Mouse (Mus musculus): ENCODE measurements around the gene Otx1. TPM values are rescaled to one million over a fixed set of nuclear protein-coding genes. Genes with fewer than 3 reads are reported as not detected.

Otx1 gene
- polyA plus RNA-seq, 1 experiment from 2014 or later, result not detected

DNA sequence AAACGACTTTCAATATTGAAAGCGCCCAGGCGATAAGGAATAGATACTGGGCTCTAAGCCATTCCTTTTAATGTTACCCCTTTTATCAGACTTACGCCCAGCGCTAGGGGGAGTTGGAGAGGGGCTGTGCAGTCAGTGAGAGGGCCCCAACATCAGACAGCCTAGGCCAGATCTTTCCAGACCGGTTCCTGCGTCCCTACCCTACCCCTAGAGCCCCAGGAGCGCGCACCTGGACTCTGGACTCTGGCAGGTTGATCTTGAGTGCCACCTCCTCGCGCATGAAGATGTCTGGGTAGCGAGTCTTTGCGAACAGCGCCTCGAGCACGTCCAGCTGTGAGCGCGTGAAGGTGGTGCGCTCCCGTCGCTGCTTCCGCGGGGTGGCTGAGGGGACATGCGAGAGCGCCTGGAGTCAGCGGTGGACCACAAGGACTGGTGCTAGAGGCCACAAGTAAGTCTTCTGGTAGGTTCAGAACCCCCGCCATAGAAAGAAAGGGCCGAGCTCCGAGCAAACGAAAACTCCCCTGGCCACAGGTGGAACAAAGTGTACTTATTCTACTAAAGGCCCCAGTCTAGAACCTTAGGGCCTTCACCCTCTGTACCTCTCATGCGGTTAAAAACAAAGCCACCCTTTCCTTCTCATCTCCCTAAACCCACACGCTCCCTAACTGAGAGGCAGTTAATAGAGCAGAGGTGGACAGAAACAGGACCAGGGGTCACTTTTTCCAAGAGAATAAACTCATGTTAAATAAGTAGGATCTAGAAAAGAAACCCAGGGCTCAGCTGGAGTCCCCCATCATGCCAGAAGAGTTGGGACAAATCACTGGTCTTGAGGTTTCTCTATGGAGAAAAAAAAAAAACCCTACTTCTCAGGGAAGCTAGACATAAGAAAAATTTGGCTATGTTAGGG lies 4.3 kb downstream of the Otx1 start:
- Histone ChIP-seq H3K36me3 (no peaks in the 10 kb centered on the region), H3K27me3 (peaks cover 100% of the 10 kb centered on the region), H3K27ac (no peak overlapping the region), H3K4me2 (no peak overlapping the region), H3K4me3 (replicated peaks) (peak overlapping the region; percentile 16), H3K9me3 (replicated peaks) (no peaks in the 10 kb centered on the region), H3K4me1 (replicated peaks) (peaks cover 39% of the 10 kb centered on the region), H3K9ac (no peak overlapping the region)
- ATAC-seq (ENCODE audit: low read depth) (no peak), DNase-seq (no peak)
- 5% methylated on average over 32 of the region's 32 CpGs for WGBS (ENCODE audit: insufficient replicate concordance)

DNA sequence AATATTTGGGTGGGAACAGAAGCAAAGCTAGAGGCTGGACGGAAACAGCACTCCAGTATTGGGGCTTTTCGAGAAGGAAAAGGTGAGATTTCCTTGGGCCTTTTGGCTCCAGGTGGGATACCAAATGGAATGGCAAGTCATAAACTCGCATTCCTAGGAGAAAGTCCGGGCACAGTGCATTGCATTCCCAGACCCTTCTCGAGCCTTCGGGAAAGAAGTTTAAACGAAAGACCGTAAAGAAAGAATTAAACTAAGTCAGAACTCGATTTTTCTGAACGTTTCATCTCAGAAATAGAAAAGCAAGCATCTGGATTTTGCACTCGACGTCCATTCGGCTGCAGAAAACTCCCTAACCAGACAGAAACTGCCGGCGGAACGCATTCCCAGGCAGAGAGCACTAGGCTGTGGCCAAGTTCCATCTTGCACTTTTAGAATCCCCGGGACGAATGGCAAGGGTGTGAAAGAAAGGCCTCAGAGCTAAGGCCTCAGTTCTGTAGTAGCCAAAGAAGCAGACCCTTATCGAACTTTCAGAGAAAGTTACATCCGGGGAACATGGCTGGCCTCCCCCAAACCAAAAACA lies 5.0 kb downstream of the Otx1 start:
- 3% methylated on average over 20 of the region's 20 CpGs for WGBS (ENCODE audit: insufficient replicate concordance)

DNA sequence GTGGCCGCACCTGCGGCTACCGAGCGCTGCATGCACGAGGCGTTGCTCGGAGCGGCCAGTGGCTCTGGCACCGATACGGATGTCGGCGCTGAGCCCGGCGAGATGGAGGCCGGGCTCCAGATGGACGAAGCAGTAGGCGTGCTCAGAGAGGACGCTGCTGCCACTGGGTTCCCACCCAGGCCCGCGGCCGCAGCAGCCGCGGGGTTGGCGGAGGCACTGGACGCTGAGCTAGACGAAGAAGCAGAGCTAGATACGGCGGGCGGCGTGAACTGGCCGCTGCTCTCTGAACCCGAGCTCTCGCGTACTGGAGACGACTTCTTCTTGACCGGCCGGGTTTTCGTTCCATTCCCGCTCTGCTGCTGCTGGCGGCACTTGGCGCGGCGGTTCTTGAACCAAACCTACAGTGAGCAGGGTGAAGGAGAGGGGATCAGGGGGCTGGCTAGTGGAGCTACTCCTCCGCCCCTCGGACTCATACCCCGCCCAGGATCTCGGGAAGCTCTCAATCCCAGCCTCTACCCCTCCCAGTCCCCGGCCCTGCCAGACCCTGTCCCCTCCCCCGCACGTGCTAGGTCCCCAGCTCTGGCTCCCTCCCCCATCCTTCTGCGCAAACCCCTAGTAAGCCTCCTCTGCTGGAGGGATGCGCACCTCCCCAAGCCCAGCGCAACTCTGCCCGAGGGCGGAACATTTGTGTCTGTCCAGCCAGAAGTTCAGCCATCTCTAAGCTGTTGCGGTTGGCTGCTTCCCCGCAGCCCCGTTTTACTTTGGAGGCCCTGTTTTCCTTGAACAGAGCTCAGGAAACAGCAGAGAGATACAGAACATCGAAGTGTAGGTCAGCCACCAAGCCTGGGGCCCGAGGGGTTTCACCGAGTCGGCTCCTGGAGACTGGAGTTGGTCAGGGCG lies 5.8 kb downstream of the Otx1 start:
- WGBS (ENCODE audit: insufficient replicate concordance), result under 1% methylated on average over 63 of the region's 63 CpGs
- ATAC-seq (ENCODE audit: low read depth), result no peak
- DNase-seq, result no peak
- H3K36me3 ChIP-seq, result no peaks in the 10 kb centered on the region
- H3K27me3 ChIP-seq, result peaks cover 99% of the 10 kb centered on the region
- H3K4me3 ChIP-seq (replicated peaks), result no peak overlapping the region; the same call in 1 of the 2 replicates
- H3K9ac ChIP-seq, result no peak overlapping the region
- peak overlapping the region; percentile 24 for H3K4me2 ChIP-seq
- H3K4me1 ChIP-seq (replicated peaks), result peaks cover 31% of the 10 kb centered on the region
- no peaks in the 10 kb centered on the region for H3K9me3 ChIP-seq (replicated peaks)
- no peak overlapping the region for H3K27ac ChIP-seq

More for the DNA sequence above, 5.0 kb downstream of the Otx1 start:
- Histone ChIP-seq H3K4me2 (no peak overlapping the region), H3K9ac (no peak overlapping the region), H3K4me3 (replicated peaks) (peak overlapping the region; percentile 16), H3K9me3 (replicated peaks) (no peaks in the 10 kb centered on the region), H3K36me3 (no peaks in the 10 kb centered on the region), H3K27me3 (peaks cover 100% of the 10 kb centered on the region), H3K4me1 (replicated peaks) (peaks cover 37% of the 10 kb centered on the region), H3K27ac (no peak overlapping the region)
- DNase-seq (no peak), ATAC-seq (ENCODE audit: low read depth) (no peak)

DNA sequence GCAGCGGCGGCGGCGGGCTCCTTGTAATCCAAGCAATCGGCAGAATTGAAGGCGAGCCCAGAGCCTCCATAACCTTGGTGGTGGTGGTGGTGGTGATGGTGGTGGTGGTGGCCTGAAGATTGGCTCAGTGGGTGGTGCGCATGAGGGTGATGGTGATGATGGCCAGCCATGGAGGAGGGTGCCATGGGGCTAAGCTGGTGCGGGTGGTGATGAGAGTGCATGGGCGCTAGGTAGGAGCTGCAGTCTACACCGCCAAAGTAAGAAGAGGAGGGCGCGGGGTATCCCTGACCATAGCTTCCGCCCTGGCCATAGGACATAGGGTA lies 6.4 kb downstream of the Otx1 start:
- no peak overlapping the region; the same call in 1 of the 2 replicates for H3K4me3 ChIP-seq (replicated peaks)
- 5% methylated on average over 13 of the region's 13 CpGs for WGBS (ENCODE audit: insufficient replicate concordance)
- no peaks in the 10 kb centered on the region for H3K36me3 ChIP-seq
- H3K4me1 ChIP-seq (replicated peaks), result peaks cover 25% of the 10 kb centered on the region
- ATAC-seq (ENCODE audit: low read depth) (no peak), DNase-seq (no peak)
- no peak overlapping the region for H3K9ac ChIP-seq
- H3K9me3 ChIP-seq (replicated peaks), result no peaks in the 10 kb centered on the region
- H3K4me2 ChIP-seq, result peak overlapping the region; percentile 24
- H3K27me3 ChIP-seq, result peaks cover 97% of the 10 kb centered on the region
- H3K27ac ChIP-seq, result no peak overlapping the region

DNA sequence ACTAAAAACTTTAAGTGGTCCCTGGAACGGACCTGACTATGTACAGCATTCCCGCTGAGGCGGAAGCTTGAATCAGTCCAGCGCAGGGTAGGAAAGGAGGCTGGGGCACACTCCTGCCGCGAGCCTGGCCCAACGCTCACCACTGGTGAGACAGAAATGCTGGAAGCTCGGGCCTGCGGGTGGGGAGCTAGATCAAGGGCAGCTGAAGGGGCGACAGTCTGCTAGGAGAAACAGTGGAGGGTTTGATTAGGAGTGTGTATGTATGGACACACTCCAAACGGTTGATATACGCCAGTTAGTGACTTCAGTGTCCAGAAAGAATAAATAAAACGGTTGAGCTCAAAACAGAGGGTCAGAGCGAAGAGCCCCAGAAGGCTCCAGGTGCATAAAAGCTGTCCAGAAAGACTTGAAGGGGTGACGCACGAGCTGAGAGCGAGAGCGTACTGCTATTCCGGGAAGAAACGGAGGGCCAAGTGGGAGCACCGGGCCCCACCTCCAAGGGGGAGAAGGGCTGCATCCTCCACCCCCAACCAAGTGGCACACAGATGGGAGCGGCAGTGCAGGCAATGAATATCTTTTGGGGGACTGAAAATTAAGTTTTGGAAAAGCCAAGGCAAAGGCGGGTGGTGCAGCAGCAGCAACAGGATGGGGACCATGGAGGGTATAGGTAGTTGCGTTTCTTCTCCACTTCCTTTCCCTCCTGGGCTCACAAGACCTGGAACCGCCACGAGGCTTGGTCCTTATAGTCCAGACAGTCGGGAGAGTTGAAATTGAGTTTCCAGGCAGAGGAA lies 7.0 kb downstream of the Otx1 start:
- ATAC-seq (ENCODE audit: low read depth) (no peak), DNase-seq (no peak)
- Histone ChIP-seq H3K27ac (no peak overlapping the region), H3K4me2 (no peak overlapping the region), H3K36me3 (no peaks in the 10 kb centered on the region), H3K27me3 (peaks cover 96% of the 10 kb centered on the region), H3K4me3 (replicated peaks) (no peak overlapping the region), H3K9ac (no peak overlapping the region), H3K4me1 (replicated peaks) (peaks cover 19% of the 10 kb centered on the region), H3K9me3 (replicated peaks) (no peaks in the 10 kb centered on the region)
- WGBS (ENCODE audit: insufficient replicate concordance), result 5% methylated on average over 27 of the region's 27 CpGs

DNA sequence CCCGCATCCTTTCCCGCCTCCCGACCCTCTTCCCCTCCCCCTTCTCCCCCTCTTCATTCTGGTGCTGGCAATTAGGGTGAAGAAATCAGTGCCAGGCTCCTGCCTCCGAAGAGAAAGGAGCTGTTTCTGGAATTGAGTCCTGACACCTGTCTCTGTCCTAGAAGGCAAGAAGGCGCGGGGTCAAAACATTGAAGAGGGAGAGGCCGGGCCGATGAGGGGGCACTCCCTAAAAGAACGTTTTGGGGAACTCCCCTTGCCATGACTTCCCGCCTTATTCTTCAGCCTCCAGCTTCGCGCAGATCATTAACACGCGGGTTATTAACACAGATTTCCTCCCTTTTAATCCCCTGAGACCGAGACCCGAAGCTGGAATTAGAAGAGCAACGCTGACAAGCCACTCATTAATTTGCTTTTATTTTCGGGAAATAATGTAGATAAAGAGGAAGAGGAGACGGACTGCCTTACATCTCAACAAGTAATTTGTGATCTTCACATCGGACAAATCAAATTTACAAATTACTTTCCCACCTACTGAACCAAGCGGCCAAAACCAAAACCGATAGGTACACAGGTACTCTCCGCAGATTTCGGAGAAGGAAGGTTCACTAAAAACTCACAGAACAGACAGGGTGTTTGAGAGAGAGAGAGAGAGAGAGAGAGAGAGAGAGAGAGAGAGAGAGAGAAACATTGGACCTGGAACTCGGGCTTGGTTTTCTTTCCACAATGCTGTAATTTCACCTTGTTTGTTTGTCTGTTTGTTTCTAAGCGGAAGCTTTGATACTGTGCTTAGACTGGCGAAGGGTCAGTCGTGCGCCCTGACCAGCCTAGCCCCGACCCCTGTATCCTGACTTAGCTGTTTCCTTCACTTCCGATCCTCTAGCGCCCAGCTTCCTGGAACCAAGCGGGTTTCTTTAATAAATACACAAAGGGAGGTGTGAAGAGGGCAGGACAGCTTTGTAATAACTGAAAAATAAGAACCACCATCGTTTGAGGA lies 8.0 kb downstream of the Otx1 start:
- H3K4me2 ChIP-seq, result no peak overlapping the region
- no peak overlapping the region for H3K9ac ChIP-seq
- H3K4me3 ChIP-seq (replicated peaks), result no peak overlapping the region
- WGBS (ENCODE audit: insufficient replicate concordance), result under 1% methylated on average over 34 of the region's 34 CpGs
- H3K27me3 ChIP-seq, result peaks cover 91% of the 10 kb centered on the region
- no peak overlapping the region for H3K27ac ChIP-seq
- no peaks in the 10 kb centered on the region for H3K36me3 ChIP-seq
- ATAC-seq (ENCODE audit: low read depth), result no peak
- H3K4me1 ChIP-seq (replicated peaks), result peaks cover 11% of the 10 kb centered on the region
- H3K9me3 ChIP-seq (replicated peaks), result no peaks in the 10 kb centered on the region
- DNase-seq, result no peak

DNA sequence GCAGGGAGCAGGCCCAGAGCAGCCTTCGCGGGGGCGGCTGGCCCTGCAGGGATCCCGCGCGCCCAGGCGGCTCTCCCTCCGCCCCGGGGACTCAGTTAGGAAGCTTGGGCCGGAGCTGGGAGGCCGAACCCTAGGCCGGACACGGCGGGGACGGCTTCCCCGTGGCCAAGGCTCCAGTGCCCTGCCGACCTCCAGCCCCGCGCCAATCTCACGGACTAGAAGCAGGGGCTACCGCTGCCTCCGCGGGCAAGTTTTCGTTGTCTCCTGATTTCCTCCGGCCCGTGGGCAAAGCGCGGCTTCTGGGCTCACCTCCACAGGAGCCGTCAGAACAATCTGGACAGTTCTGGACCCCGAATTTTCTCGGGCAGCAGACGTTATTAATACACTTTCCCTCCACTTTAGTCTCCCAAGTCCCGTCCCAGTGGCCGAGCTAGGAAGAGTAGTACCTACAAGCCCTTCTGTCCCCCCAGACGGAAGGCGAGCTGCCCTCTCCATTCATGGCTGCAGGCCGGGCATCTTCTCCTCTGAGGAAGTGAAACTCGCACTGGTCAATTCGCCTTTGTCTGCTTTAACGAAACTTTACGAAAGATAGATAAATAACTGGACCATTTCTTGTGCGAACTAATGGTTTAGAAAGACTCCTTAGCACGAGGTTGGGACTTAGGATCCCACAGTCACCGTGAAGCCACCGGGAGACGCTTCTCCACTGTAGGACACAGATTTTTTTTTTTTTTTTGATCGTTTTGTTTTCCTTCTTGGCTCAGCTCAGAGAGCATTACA lies 8.9 kb downstream of the Otx1 start:
- Histone ChIP-seq H3K36me3 (no peaks in the 10 kb centered on the region), H3K4me3 (replicated peaks) (peak overlapping the region; percentile 16), H3K27me3 (peaks cover 89% of the 10 kb centered on the region), H3K9me3 (replicated peaks) (no peaks in the 10 kb centered on the region), H3K9ac (no peak overlapping the region), H3K4me2 (no peak overlapping the region), H3K4me1 (replicated peaks) (peaks cover 11% of the 10 kb centered on the region), H3K27ac (no peak overlapping the region)
- WGBS (ENCODE audit: insufficient replicate concordance), result 3% methylated on average over 47 of the region's 47 CpGs
- DNase-seq (no peak), ATAC-seq (ENCODE audit: low read depth) (no peak)

DNA sequence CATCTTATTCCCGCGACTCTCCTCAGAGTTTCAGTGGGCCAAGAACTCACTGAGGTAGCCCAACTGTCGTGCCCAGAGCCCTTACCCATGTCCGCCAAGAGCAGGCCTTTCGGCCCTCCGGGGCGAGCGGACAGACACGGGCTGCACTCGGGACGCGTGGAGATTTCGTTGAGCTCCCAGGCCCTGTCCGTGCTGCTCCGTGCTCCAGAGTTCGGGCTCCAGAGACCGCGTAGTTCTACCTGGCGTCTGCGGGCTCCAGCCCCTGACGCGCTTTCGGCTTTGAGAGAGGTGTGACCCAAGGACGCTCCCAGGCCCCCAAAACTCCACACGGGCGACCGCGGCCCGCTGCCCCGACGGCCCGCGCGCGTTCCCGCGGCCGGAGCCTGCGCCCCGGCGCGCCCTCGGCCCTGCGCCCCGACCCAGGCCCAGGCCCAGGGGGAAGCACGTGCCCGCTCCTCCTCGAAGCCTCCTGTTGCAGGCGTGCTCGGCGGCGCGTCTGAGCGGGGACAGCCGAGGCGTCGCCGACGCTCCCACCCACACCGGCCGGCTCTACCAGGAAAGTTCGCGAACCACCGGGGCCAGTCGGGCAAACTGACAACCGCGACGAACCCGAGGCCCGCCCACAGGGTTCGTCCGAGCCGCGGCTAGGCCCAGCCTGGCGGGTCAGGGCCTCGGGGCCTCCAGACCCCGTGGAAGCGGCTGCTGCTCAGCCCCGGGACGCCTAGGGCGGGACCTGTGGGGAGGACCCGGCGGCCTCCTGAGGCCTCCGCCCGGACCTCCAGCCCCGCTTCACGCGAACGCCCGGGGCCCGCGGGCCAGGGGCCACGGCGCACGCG lies 9.7 kb downstream of the Otx1 start:
- Histone ChIP-seq H3K4me1 (replicated peaks) (peaks cover 11% of the 10 kb centered on the region), H3K9me3 (replicated peaks) (no peaks in the 10 kb centered on the region), H3K27ac (no peak overlapping the region), H3K27me3 (peaks cover 89% of the 10 kb centered on the region), H3K4me3 (replicated peaks) (peak overlapping the region; percentile 16), H3K4me2 (no peak overlapping the region), H3K9ac (no peak overlapping the region), H3K36me3 (no peaks in the 10 kb centered on the region)
- no peak for ATAC-seq (ENCODE audit: low read depth)
- DNase-seq, result no peak
- WGBS (ENCODE audit: insufficient replicate concordance), result 4% methylated on average over 96 of the region's 96 CpGs

DNA sequence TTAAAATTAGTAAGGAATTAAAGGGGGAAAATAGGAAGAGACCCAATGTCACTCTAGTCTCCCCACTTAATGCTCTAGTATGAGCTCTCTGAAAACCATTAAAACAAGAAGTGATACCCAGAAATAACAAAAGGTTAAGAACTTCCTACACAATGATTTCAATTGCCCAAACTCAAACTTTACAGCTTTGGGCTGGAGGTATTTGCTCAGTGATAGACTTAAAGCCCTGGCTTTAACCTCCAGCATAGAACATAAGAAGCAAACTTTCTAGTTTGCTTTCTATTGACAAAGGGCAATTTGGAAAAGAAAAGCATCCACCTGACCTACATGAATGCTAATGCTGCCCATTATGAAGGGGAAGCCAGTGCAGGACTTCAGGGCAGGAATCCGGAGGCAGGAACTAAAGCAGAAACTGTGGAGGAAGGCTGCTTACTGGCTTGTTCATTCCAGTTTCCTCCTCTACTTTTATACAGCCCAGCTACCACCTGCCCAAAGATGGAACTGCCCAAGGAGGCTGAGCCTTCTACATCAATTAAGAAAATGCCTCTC lies 14.2 kb downstream of the Otx1 start:
- Histone ChIP-seq H3K4me2 (no peak overlapping the region), H3K27ac (no peak overlapping the region), H3K9ac (no peak overlapping the region), H3K4me1 (replicated peaks) (no peaks in the 10 kb centered on the region; the same call in none of the 2 replicates), H3K4me3 (replicated peaks) (no peak overlapping the region), H3K27me3 (peaks cover 72% of the 10 kb centered on the region), H3K9me3 (replicated peaks) (no peaks in the 10 kb centered on the region), H3K36me3 (no peaks in the 10 kb centered on the region)
- DNase-seq (no peak), ATAC-seq (ENCODE audit: low read depth) (no peak)
- WGBS (ENCODE audit: insufficient replicate concordance), result 53% methylated on average over 1 of the region's 1 CpGs

Data from liver, embryonic 13.5 days (tissue).